Mouse (Mus musculus) CD4-positive, CD25-positive, alpha-beta regulatory T cell, adult 4 months (primary cell): ENCODE data around the gene Cox10. TPM values are rescaled to one million over a fixed set of nuclear protein-coding genes. Genes with fewer than 3 reads are reported as not detected.

Experiments used
- ATAC-seq: one replicate; pipeline ENCODE4 v1.8.0; 2017
- polyA plus RNA-seq, 2 experiments: library from polyadenylated mRNA; unstranded; fragments of 100-300 nt; shearing (Covaris generic); gene quantifications; one replicate each; pipeline ENCODE4 v1.2.1; 2017

Cox10 gene
- polyA plus RNA-seq, 2 experiments from 2014 or later = 20.3 to 30.5 TPM

DNA sequence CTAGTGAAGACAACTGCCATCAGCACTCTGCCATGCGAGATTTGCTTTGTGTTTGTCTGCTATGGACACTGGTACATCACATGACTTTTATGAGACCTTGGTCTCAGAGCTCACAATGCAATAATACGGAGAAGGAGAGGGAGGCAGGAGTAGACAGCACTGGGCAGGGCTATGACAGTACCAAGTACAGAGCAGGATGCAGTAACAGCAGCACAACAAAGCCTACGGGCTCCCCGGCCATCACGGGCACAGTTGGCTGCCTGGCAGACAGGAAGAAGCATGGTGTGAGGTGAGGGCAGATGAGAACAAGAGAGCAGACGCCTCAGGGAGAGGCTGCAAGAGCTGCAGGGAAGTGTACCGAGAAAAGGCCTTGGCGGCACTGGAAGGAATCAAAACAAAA lies 87.3 kb downstream of the Cox10 start:
- peak; percentile 68 for ATAC-seq

DNA sequence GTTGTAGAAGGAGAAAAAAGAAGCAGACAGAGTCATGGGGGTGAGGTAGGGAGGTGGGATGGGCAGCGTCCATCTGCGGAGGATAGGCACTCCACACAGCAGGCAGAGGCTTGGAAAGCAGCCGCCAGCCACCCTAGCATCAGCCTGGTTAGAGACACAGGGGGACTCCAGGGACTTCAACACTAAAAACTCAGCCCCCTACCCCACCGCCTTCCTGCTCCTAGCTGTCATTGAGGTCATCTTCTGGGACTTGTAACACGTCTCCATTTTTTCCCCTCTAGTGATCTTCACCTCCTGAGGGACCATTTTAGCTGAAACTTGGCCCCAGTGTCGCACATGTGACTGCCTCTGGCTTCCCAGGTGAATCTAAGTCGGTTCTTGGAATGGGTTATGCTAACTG lies 88.5 kb downstream of the Cox10 start:
- ATAC-seq = no peak

DNA sequence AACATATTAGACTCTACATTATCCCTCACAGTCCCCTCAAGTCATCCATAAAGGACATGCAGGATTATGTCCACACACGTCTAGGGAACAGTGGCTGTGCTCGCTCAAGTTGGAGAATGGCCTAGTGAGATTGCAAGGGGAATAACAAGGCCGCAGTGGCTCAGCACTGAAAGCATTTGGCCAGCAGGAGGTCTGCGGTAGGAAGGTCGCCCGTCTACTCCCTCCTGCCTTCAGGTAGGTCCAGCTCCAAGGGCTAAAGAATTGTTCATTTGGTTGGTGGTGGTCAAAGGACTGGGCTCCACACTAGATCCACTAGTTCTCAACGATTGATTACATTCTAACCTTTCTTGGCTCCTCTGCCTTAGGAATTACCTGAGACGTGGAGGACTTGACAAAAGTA lies 89.0 kb downstream of the Cox10 start:
- no peak for ATAC-seq

DNA sequence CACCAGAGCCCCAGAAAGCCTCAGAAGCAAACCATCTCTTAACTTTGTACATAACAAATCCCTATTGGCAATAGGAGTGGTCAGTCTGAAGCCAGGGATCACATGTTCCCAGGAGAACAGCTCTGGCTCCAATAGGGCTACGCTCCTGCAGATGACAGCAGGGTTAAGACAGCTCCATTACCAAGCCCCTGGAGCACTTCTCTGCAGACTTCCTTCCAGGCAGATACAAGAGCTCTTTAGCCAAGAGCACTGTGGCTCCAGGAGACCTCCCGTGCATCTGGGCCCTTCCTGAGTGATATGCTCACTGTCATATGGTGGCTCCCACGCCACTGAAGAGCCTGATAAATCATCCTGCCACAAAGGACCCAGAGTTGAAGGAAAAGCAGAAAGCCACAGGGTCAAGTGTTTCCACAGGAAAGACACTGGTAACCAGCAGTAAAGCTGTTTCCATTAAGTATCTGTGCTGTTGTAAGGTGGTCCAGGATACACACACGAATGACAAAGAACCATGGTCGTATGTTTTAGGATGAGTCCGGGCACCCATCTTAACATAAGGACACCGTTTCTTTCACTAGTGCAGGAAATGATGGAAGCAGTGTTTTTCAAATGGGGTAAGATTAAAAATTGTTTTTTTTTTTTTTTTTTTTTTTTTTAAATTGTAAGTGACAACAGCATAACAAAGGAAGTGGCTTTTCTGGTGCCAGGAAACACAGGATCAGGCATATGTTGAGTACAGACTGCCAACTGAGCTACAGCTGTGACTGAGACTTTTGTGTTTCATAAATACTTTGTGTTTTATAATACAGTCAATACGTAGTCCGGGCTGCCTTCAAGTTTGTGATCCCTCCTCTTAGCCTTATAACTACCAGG lies 90.0 kb downstream of the Cox10 start:
- peak; percentile 42 for ATAC-seq

DNA sequence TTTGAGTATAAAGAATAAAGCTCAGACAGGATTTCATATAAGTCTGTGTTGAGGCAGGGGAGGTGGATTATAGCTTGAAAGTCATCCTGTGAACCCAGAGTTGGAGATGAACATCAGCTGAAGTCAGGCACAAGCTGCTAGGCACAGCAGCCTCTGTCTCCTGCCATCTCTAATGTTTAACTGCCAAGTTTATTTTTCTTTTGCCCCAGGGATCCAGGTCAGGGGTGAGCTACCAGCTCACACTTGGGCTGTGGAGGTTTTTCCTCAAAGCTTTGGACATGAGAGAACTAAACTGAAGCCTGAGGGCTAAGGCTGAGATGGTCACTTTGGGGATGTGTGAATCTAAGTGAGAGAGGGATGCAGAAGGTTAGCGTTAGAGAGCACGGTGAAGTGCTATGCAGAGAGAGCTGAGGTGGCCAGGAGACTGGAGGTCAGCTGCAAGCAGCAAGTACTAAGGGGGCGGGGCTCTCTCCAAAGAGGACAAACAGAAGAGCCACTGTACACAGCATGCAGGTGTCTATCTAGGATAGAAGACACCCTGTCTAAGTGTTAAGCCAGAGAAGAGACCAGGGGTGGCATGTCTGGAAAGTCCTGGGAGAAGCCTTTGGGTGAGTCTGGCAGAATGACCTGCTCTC lies 91.1 kb downstream of the Cox10 start:
- no peak for ATAC-seq

DNA sequence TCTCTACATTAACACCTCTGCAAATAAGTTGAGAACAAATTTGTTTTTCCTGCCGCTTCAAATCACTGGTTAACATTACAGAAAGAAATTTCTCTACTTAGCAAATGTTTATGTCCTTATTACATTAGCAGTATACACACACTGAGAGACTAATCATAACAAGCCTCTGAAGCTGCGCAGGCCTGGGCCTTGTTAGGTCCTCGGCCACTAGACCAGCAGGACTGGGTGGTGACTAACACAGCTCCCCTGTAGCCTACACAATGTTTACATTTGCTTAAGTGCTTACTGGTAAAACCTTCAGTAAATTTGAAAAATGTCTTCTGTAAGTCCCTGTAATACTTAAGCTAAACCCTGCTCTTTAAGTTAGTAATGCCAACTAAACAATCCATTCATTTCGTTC lies 92.6 kb downstream of the Cox10 start:
- no peak for ATAC-seq

DNA sequence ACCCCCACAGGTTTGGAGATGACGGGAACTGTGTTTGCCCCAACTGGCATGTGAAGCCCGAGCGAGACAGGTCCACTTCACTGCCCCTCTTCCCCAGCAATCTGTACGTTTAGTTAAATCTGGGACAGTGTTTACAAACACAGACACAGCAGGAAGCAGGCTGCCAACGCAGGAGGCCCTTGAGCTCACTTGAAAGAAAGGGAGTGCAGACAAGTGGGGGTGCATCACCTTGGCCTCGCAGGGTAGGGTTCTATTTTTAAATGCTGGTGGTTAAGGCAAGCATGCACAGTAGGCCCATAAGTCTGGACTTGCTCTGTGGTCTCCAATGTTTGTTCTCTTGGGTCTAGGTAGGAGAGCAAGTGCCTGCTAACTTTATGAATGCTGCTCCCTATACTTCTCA lies 93.8 kb downstream of the Cox10 start:
- peak; percentile 10 for ATAC-seq

DNA sequence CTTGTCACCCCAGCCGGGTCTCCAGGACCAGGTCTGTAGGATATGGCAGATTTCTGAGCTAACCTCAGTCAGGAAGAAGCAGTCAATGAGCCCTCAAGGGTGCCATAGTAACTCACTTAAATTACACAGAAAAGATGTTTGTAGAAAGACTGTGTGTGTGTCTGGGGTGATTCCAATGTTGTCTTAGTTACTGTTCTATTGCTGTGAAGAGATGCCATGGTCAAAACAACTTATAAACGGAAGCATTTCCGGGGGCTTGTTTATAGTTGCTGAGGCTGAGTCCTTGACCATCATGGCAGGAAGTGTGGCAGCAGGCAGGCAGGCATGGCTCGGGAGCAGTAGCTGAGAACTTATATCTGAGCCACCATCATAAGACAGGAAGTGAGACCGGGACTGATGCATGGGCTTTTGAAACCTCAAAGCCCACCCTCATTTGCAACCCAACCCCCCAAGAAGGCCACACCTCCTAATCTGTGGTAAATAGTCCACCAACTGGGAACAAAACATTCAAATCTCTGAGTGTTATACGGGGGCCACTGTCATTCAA lies 94.6 kb downstream of the Cox10 start:
- peak; percentile 76 for ATAC-seq

DNA sequence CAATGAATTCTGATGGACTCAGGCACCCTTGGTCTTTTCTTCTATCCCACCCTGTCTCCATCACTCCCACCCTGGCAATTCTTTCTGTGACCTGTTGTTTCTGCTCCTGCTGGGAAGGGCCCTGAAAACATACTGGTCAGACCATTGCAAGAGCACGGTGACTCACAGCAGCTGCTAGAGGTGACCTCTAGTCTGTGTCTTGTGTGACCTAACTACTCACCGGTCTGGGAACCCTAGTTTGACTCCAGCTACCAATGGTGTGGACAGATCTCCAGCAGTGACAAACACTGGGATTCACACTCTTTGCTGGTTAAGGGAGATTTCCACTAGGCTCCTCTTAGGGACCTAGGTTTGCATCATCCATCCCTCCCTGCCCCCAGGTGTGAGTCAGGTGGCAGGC lies 101.5 kb downstream of the Cox10 start:
- ATAC-seq = no peak

DNA sequence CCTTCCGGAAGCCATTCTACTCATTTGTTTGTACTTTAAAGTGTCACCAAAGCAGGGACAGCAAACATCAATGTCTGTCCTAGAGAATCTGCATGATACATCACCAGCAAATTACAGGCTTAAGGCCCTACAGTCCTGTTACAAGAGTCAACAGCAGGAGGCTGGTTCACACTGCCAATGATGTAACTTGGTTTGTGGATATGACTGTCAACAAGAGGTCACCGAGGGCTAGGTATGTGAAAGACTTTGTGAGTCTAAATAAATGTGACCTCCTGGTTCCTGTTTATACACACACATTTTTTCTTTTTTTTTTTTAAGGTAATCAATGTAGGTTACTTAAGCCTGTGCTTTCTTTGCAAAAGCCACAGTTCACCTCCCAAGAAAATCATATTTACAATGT lies 102.5 kb downstream of the Cox10 start:
- peak; percentile 7 for ATAC-seq

DNA sequence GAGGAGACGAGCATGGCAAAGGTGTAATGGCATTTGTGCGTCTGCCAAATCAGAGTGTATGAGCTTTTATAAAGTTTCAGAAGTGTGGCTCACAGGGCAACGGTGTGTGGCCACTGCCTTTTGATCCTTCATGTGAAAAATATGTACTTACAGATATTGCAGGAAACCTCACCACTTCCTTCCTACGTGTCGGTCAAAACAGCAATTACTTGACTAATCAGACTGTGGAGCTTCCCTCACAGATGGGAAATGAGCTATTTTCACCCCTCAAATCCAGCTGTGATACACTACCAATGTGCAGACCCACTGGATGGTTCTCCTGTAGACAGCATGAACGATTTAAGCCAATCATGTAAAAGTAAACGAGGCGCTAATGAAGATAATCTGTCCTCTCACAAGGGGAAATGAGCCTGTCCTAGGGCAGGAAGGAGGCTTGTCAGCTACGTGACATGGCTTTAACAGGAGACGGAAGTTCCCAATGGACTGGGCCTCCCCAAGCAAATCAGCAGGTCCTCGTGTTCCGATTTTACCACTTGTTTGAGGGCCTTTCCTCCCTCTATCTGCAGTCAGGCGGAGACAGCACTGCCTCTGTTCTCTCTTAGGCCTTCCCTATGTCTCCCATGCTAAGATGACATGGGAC lies 103.9 kb downstream of the Cox10 start:
- ATAC-seq = peak; percentile 86

DNA sequence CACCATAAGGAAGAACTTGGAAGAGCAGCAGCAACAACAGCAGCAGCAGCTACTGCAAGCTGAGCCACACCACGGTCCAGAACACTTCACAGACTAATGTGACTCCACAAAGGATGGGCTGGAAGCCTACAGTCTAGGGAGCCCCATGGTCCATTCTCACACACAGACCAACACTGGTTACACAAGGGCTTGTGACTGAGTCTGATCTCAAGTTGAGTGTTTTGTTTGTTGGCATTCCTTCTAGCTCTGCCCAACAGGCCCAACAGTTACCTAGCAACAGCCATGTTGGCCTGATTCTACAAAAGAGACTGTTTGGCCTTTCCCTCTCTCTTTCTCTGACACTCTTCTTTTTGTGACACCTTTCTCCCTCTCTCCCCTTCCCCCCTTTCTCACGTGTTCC lies 105.3 kb downstream of the Cox10 start:
- no peak for ATAC-seq

DNA sequence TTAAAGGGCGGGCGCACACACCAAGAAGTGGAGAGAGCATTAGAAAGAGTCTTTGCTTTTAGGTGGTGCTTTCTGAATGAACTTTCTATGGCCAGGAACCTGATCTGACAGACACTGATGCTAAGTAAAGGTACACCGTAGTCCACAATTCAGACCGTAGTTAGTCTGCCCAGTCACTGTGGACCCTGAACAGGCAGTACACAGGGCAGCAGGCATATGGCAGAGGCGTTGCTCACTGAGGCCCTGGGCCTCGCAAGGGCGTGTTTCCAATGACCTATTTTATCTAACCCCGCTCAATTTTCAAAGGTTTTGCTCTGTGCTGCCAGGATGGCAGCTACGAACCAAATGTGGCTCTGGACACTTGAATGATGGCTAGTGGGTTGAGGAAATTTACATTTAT lies 107.8 kb downstream of the Cox10 start:
- ATAC-seq = no peak

DNA sequence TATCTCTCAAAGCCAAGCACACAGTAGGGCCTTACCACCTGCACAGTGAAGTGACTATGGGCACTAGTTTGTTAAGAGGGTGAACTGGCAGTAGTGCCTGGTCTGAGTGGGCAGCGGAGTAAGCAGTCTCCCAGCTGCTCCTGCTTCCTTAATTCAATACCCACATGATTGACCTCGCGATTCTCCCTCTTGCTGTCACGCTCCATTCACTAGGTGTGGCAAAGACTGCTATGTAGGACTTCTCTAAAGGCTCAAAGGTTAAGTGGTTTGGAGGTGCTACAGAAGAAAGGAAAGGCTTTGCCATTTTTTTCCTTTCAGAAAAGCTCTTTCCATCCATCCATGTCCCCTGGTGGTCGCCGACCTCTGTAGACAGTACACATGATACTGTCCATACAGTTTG lies 108.5 kb downstream of the Cox10 start:
- ATAC-seq = no peak

DNA sequence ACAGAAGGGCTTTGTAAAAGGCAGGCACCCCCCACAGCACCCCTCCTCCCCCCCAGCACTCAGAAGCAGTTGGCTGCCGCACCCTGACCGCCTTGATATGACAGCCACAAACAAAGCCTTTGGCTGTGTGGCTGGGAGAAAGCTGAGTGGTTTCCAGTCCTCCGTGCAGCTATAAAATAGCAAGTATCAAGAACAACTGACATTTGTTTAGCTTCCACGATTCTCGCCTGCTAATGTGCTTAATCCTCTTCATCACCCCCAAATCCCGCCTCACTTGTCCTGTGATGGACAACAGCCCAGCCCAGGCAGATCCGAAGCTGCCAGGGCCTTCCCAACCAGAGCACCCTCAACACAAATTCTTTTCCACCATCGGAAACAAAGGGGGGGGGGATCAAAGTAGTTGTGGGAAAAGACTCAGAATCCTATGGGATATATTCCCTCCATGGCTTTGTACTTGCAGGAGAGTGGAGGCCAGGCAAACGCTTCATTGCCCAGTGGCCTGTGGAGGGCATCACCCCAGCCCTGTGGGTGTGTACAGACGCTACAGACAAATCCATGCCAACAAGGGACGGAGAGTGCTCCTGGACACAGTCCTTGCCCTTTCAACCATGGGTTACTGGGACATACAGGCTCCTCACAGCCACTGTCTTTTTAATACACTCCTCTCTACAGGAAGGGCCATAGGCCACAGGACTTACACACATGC lies 109.9 kb downstream of the Cox10 start:
- ATAC-seq = no peak

DNA sequence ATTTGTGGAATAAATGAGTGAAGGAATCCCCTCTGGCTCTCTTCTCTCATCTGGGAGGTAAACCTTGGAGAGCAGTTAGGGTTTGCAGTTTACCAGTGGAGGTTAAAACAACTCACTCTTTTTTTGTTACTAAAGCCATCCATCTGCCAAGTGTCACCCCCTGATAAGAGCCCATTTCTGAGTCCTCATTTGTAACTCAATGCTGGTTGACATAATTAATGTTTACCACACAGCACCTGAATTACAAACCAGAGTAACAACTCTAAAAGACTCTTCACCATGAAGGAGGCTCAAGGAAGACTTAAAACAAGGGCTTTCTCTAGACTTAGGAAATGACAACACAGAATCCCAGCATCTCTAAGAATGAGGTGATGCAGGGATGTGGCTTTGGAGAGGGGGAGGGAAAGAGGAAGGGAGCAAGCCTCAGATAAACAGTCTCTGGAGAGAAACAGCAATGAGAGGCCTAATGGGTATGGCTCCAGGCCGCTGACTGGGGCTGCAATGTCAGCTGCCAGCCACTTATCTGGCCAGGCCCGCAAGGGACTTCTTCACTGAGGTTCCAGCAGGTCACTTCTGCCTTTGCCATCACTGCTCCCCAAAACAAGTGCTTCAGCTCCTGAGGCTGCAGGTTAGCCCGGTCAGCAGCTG lies 110.8 kb downstream of the Cox10 start:
- no peak for ATAC-seq

DNA sequence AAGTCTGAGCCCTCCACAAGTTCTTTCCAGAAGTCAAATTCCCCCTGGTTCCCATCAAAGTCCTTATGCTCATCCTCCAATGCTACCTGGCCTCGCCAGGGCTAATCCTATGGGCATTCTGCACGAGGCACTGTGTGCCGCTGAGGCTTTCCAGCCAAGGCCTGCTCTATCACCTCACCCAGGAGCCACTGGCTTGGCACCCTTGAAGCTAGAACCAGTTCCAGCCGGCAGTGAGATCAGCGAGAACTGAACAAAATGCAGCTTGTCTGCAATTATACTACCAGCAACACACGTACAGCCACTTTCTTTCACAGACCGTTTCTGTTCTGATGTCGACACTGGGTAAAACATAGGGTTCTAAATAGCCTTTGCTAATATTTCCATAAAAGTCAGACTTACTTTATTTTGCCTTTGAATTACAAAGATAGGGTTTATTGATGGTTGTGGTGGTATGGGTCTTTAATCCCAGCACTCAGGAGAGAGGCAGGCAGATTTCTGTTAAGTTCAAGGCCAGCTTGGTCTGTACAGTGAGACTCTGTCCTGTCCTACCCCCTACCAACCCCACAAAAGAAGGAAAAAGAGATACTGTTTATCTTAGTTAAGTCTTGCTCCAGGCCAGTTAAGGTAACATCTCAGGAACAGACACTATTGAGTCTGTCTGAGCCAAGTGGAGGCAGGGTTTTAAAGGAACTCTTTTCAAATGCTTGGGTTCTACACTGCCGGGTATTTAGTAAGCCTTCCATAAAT lies 111.5 kb downstream of the Cox10 start:
- no peak for ATAC-seq

DNA sequence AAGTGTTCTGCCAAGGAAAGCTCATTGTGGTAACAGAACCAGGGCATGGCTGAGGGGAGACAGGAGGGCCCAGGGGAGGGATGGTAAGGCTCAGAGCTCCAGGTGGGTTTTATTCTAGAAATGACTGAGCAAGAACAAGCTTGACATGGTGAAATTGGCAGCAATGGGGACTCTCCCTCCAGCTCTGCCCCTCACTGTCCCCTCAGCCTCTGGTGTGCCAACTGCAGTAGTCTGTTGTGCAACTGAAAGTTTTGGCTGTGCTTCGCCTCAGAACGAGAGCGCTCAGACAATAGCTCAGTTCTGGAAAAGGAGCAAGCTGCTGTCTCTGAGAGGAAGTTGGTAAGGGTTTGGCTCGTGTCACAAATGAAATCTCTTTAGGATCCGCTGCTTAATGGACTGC lies 113.8 kb downstream of the Cox10 start:
- no peak for ATAC-seq

DNA sequence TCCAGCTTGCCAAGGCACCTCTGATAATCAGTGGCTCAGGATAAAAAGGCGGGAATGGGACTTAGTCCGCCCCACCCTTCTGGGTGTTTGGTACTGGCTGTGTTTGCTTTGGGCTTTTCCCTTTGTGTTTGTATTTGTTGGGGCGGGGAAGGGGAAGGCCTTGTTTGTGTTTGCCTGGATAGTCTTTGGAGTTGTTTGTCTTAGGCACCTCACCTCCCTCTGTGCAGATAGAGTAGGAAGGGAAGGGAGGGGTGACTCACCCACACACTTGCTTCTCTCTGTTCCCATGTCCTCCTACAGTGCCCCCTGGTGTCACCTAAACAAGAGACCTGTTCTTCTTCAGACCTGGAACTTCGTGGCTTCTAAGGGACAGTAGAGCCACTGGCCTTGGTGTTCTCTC lies 122.1 kb downstream of the Cox10 start:
- no peak for ATAC-seq

DNA sequence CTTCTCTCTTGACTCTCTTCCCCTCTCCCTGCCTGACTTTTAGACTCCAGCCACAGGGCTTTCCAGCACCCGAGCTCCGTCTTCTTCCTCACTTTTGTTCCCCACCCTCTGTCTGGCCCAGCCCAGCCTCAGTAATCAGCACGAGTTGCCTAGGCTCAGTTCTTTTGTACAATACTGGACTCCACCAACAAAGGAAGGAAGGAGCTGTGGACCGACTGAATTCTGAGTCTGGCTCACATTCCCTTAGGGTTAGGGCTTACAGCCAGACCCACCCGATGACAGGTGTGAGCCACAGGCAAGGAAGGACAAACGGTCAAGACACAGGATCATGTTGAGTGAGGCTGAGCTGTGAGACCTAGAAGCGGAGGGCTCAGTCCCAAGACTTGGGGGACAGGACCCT lies 122.5 kb downstream of the Cox10 start:
- ATAC-seq = no peak

DNA sequence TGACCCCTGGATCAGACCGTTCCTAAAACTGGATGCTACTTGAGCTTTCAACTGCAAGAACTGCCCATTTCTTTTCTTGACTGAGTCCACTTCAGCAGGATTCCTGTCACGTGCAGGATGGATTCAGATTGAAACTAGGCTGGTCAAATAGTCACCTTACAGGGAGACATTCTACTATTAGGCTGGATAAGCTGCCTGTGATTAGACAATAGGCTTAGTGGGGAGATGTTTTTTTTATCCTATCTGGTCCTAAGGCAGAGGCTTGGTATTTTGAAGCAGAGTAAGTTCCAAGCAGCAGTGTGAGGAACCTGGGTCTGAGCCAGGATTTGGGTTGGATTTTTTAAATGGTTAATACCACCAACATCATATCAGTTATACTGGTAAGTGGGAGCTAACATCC lies 125.4 kb downstream of the Cox10 start:
- ATAC-seq = no peak

DNA sequence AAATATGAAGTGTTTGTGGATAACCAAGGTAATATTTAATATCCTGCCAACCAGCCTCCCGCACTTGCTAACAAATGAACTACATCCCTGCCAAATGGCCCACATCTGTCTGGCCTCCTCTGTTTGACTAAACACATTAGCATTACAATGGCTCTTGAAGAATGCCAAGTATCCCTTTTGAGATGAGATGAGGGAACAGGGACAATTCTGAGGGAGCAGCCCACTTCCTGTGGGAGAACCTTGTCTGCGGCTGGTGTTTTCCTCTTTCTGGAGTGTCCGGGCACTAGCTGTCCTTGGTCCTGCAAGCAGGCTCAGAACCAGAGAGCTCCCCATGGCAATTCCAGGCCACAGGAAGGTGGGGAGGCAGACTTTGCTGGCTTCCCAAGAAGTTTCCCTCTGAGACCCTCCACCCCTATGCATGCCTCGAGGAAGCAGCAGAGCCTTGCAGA lies 126.5 kb downstream of the Cox10 start:
- no peak for ATAC-seq
